Mouse (Mus musculus) heart, adult 2 months (tissue): Measurements from ENCODE around the gene Pdzd11. TPM values are rescaled to one million over a fixed set of nuclear protein-coding genes. Genes with fewer than 3 reads are reported as not detected.

Experiments
- DNase-seq, 2 experiments: peaks; one replicate each; pipeline ENCODE4 v3.0.0; 2021
- H3K27ac ChIP-seq: fragments of 200-600 bp; 2 replicates; pipeline ENCODE4 v1.8.1; 2022
- H3K27me3 ChIP-seq: fragments of 200-500 bp; 2 replicates; pipeline ENCODE4 v1.6.1; 2012; ENCODE audit warnings: mild to moderate bottlenecking, low read length, inconsistent platforms, mixed read lengths; ENCODE audit not compliant: control insufficient read depth, insufficient read depth
- H3K36me3 ChIP-seq: fragments of 200-500 bp; 2 replicates; pipeline ENCODE4 v1.6.1; 2012; ENCODE audit warnings: low read length, inconsistent platforms; ENCODE audit not compliant: control insufficient read depth, insufficient read depth
- H3K4me1 ChIP-seq: fragments of 200-500 bp; 2 replicates; pipeline ENCODE4 v1.6.1; 2011; ENCODE audit warnings: low read length; ENCODE audit not compliant: control insufficient read depth, insufficient read depth
- H3K4me3 ChIP-seq: fragments of 200-600 bp; 2 replicates; pipeline ENCODE4 v1.8.1; 2022
- H3K79me2 ChIP-seq: fragments of 200-500 bp; replicated peaks from 2 replicates; pipeline ENCODE4 v1.6.1; 2012; ENCODE audit warnings: mild to moderate bottlenecking, inconsistent platforms, low read length, moderate library complexity, mixed read lengths; ENCODE audit not compliant: control insufficient read depth, insufficient read depth
- H3K9ac ChIP-seq: fragments of 200-500 bp; 2 replicates; pipeline ENCODE4 v1.6.1; 2012; ENCODE audit warnings: low read depth, mild to moderate bottlenecking, control low read depth, inconsistent platforms, low read length, mixed read lengths
- CTCF ChIP-seq: fragments of 200-600 bp; IDR thresholded peaks from 2 replicates; pipeline ENCODE4 v1.8.1; 2022; ENCODE audit warnings: antibody characterized with exemption, mild to moderate bottlenecking, moderate library complexity
- EP300 ChIP-seq: fragments of 200-500 bp; IDR thresholded peaks from 2 replicates; pipeline ENCODE4 v1.6.1; 2011; ENCODE audit warnings: low read depth, low read length, control low read depth; ENCODE audit not compliant: insufficient read depth
- POLR2A ChIP-seq: fragments of 200-500 bp; IDR thresholded peaks from 2 replicates; pipeline ENCODE4 v1.6.1; 2011; ENCODE audit warnings: mild to moderate bottlenecking, low read depth, low read length, control low read depth; ENCODE audit not compliant: insufficient read depth
- WGBS: fragments of 180-500 bp; shearing (Covaris S2); methylation state at CpG from one replicate; pipeline ENCODE4 v1.1.7; 2018; 5-methylcytosine and 5-hydroxymethylcytosine counted together
- intact Hi-C: fragments of 180-260 bp; cut with DNase I; formaldehyde crosslinking; loops from one replicate; pipeline ENCODE4 v1.15.1; 2025
- polyA plus RNA-seq: library from polyadenylated mRNA; depleted of rRNA; stranded (reverse); fragments of >200 nt; gene quantifications from 2 replicates; pipeline ENCODE4 v1.2.3, GENCODE M21; 2012; rRNA removed
- total RNA-seq, 2 experiments: library from RNA; stranded (reverse); gene quantifications; 2 replicates each; pipeline ENCODE4 v1.2.3; 2021

The Pdzd11 gene
- total and polyA plus RNA-seq, 3 experiments: 18.3 to 26.2 (median 21.4) TPM

DNA sequence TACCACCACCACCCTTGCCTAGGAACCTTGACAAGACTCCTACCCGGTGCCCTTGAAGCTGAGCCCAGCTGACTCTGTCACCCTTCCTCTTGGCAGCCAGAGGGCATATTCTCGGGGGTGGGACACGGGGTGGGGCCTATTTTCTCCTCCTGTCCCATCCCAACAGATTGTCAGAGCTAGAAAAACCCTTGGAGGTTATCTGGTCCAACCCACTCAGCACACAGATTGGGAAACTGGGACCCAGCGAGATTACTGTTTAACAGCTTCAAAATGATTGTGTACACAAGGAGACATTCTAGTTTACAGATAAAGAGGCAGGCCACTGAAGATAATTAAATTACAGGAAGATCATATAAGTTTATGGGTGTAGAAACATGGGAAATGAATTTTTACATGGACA lies 31.6 kb downstream of the Pdzd11 start, which contains the start of gene P2ry4:
P2ry4 (minus strand) TSS at position 79 of the 400 bp plus-strand sequence.
- TF ChIP-seq EP300 (no peak), CTCF (no peak), POLR2A (no peak)
- no peak within 1 kb of the TSS for H3K4me3 ChIP-seq
- no peak within 1 kb of the TSS for H3K9ac ChIP-seq
- intact Hi-C loops: no loop called here
- no peak within 1 kb of the TSS for H3K27ac ChIP-seq
- H3K36me3 ChIP-seq: no peaks in the 10 kb centered on the region
- no peaks in the 10 kb centered on the region for H3K27me3 ChIP-seq
- H3K79me2 ChIP-seq: no peaks in the 10 kb centered on the region
- H3K4me1 ChIP-seq: no peaks in the 10 kb centered on the region
- no peak for DNase-seq
- WGBS: 56% methylated on average over 4 of the region's 4 CpGs

Other genes with a start within 250 kb of the Pdzd11 start
- gene Otud6a, start 197.6 kb downstream of the Pdzd11 start, total RNA-seq: not detected
- gene Otud6a, start 197.6 kb downstream of the Pdzd11 start, polyA plus RNA-seq: not detected in 2 replicates
- not detected for gene Awat2, start 183.9 kb downstream of the Pdzd11 start, total RNA-seq
- 0.12 TPM in 1 of 2 replicates, not detected in the other for gene Awat2, start 183.9 kb downstream of the Pdzd11 start, polyA plus RNA-seq
- gene Igbp1, start 132.3 kb downstream of the Pdzd11 start, total RNA-seq: 10 to 100 TPM; 34.9 to 41.9 TPM
- 18.7 and 33.8 TPM in 2 replicates for gene Igbp1, start 132.3 kb downstream of the Pdzd11 start, polyA plus RNA-seq
- gene Dgat2l6, start 101.7 kb downstream of the Pdzd11 start, total RNA-seq: not detected
- not detected in 2 replicates for gene Dgat2l6, start 101.7 kb downstream of the Pdzd11 start, polyA plus RNA-seq
- gene Awat1, start 54.3 kb downstream of the Pdzd11 start, total RNA-seq: not detected
- gene Awat1, start 54.3 kb downstream of the Pdzd11 start, polyA plus RNA-seq: not detected in 2 replicates
- gene P2ry4, start 31.7 kb downstream of the Pdzd11 start, total RNA-seq: not detected
- gene P2ry4, start 31.7 kb downstream of the Pdzd11 start, polyA plus RNA-seq: not detected in 2 replicates
- gene Arr3, start 21.1 kb downstream of the Pdzd11 start, total RNA-seq: not detected
- gene Arr3, start 21.1 kb downstream of the Pdzd11 start, polyA plus RNA-seq: not detected in 2 replicates
- under 1 TPM; 0.23 to 0.45 TPM for gene Kif4, start 831 bp downstream of the Pdzd11 start, total RNA-seq
- 0.16 and 0.18 TPM in 2 replicates for gene Kif4, start 831 bp downstream of the Pdzd11 start, polyA plus RNA-seq
- gene Gdpd2, start 103.3 kb upstream of the Pdzd11 start, total RNA-seq: not detected
- gene Gdpd2, start 103.3 kb upstream of the Pdzd11 start, polyA plus RNA-seq: 0.15 and 0.68 TPM in 2 replicates
- 1 to 10 TPM; 2.6 to 2.7 TPM for gene Dlg3, start 141.2 kb upstream of the Pdzd11 start, total RNA-seq
- 3.0 and 5.8 TPM in 2 replicates for gene Dlg3, start 141.2 kb upstream of the Pdzd11 start, polyA plus RNA-seq